Mouse (Mus musculus) adrenal gland, postnatal 10 days (tissue): ENCODE results near the gene Hexim2. TPM values are rescaled to one million over a fixed set of nuclear protein-coding genes. Genes with fewer than 3 reads are reported as not detected.
A peak's percentile ranks its signal among the peaks of the same experiment; 100 is the strongest.

Experiments used
- DNase-seq: peaks from one replicate; pipeline ENCODE4 v3.0.0; 2021; ENCODE audit warnings: mixed read lengths
- long read RNA-seq, 2 experiments: library from polyadenylated mRNA; stranded (forward); transcript quantifications; one replicate each; pipeline ENCODE4 v2.0.0; 2021
- total RNA-seq, 2 experiments: library from RNA; stranded (reverse); gene quantifications; 2 replicates each; pipeline ENCODE4 v1.2.3; 2021

Gene Hexim2
- 1 to 10 TPM; 4.8 to 8.9 TPM for total RNA-seq
- long read RNA-seq, experiment 1, partial matches to known transcripts: 0 of 5 reads
- long read RNA-seq, experiment 1, other reads (novel, unspliced or antisense): 2 of 5 reads
- long read RNA-seq, experiment 2, partial matches to known transcripts: 0 of 8 reads
- long read RNA-seq, experiment 2, other reads (novel, unspliced or antisense): 5 of 8 reads

- peak; percentile 81 for DNase-seq
Measured at GRCm38 (mm10) chr11:103131701-103132575, at the start of gene Hexim2. Gene Hexim2 (plus strand): TSS chr11:103132429.

- no peak for DNase-seq
Measured at GRCm38 (mm10) chr11:103093306-103093705, 38.9 kb upstream of the Hexim2 start.

GRCm38 (mm10) chr11:103093862-103094833 is 38.1 kb upstream of the Hexim2 start:
- DNase-seq: peak; percentile 75

- DNase-seq: no peak
Measured at GRCm38 (mm10) chr11:103095107-103095670, 37.0 kb upstream of the Hexim2 start.

GRCm38 (mm10) chr11:103095801-103096200 is 36.4 kb upstream of the Hexim2 start:
- no peak for DNase-seq

- DNase-seq: no peak
Measured at GRCm38 (mm10) chr11:103096979-103097894, 35.0 kb upstream of the Hexim2 start.

GRCm38 (mm10) chr11:103098531-103099190 is 33.6 kb upstream of the Hexim2 start:
- DNase-seq: no peak

GRCm38 (mm10) chr11:103099352-103099940 is 32.8 kb upstream of the Hexim2 start:
- DNase-seq: no peak

- DNase-seq: no peak
Measured at GRCm38 (mm10) chr11:103100361-103100760, 31.9 kb upstream of the Hexim2 start.

GRCm38 (mm10) chr11:103101481-103101865 is 30.8 kb upstream of the Hexim2 start, which contains the start of the genes Plcd3 and Acbd4:
Gene Plcd3 (minus strand): TSS chr11:103101658.
Gene Acbd4 (plus strand): TSS chr11:103101682.
- DNase-seq: peak; percentile 91

- DNase-seq: peak; percentile 81
Measured at GRCm38 (mm10) chr11:103101866-103102501, 30.2 kb upstream of the Hexim2 start.

GRCm38 (mm10) chr11:103102725-103103349 is 29.4 kb upstream of the Hexim2 start:
- peak; percentile 99 for DNase-seq

- no peak for DNase-seq
Measured at GRCm38 (mm10) chr11:103103621-103104020, 28.6 kb upstream of the Hexim2 start.

- no peak for DNase-seq
Measured at GRCm38 (mm10) chr11:103104469-103104868, 27.8 kb upstream of the Hexim2 start.

- peak; percentile 59 for DNase-seq
Measured at GRCm38 (mm10) chr11:103105180-103105725, 27.0 kb upstream of the Hexim2 start.

- DNase-seq: peak; percentile 47
Measured at GRCm38 (mm10) chr11:103105810-103106209, 26.4 kb upstream of the Hexim2 start.

GRCm38 (mm10) chr11:103106386-103106785 is 25.8 kb upstream of the Hexim2 start:
- DNase-seq: peak; percentile 41

- no peak for DNase-seq
Measured at GRCm38 (mm10) chr11:103111301-103111700, 20.9 kb upstream of the Hexim2 start.
